Mouse (Mus musculus): ENCODE measurements around the gene Tlr9.

Gene Tlr9

DNA sequence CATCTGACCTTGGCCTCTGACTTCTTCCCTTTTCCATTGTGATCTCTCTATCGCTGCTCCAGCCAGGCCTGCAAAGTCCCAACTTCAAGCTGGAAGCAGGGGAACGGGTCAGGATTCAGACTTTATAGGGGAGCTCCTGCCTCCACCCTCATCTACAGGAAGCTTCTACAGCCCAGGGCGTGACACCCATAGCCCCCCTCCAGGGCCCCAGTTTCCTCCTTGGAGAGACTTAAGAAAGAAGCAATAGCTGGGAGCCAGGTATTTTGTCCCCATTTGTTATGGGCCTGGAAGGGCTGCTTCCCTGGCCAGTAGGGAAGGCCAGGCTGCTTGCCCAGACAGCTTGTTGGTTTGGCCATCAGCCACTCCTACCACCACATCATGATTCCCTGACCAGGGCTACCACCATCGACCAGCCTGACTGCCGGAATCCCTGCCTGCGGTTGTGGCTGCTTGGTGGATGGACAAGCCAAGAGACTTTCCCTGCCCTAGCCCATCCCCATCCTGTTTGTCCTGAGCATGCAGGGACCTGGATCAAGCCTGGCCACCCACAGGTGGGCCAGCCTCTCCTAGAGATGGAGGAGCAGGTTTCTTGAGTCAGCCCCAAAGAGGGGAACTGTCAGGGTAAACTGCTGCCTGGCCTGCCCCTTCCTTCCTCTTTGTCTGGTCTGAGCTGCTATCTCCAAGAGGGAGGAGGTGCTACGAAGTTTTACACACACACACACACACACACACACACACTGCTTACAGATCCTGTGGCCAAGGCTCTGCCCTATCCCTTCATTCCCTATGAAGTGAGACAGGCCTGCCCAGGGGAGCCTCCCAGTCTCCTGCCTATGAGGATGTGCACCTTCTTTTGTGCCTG is 18.2 kb upstream of the Tlr9 start:
- DNase-seq (ENCODE audit: low spot score in 2 of 2) = no peak

- DNase-seq (ENCODE audit: low spot score in 2 of 2) = no peak
These were observed 16.6 kb upstream of the Tlr9 start for GRCm38 (mm10) chr9:106205713-106206290.

- DNase-seq (ENCODE audit: low spot score in 2 of 2) = no peak
These were observed 15.9 kb upstream of the Tlr9 start for GRCm38 (mm10) chr9:106206515-106206914.

DNA sequence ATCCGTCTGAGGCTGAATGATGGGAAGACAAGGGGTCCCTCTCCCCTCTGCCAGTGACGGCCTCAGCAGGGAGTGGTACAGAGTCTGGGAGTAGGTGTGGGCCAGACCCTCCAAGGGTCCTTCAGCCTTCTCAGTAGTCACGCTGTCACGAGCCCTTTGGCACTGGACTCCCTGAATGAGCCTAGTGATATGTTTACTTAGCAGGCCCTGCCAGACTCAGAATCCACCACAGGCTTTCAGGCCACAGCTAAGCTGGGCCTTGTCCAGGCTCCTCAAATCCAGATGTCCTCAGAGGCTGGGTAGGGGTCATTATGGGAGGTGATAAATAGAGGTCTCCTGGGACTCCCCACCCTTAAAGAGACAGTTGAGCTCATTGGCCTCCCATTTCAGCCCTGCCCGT is 14.2 kb upstream of the Tlr9 start:
- DNase-seq (ENCODE audit: low spot score in 2 of 2) = no peak

DNA sequence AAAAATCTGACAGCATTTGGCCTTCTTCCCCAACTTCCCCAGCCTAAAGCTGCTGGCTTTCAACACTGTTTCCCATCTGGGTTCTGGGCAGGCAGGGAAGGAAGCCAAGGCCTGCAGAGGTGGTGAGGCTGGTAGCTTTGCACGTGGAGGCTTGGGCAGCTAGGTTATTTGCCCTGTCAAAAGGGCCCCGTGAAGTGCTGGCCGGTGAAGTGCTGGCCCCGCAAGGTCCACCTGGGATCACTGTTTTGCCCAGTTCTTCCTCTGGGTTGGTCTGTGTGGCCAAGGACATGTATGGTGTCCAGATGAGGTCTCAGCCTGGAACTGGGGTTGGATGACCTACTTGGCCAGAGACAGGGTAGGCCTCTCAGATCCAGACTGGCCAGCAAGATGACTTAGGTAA is 12.4 kb upstream of the Tlr9 start:
- no peak for DNase-seq (ENCODE audit: low spot score in 2 of 2)

DNA sequence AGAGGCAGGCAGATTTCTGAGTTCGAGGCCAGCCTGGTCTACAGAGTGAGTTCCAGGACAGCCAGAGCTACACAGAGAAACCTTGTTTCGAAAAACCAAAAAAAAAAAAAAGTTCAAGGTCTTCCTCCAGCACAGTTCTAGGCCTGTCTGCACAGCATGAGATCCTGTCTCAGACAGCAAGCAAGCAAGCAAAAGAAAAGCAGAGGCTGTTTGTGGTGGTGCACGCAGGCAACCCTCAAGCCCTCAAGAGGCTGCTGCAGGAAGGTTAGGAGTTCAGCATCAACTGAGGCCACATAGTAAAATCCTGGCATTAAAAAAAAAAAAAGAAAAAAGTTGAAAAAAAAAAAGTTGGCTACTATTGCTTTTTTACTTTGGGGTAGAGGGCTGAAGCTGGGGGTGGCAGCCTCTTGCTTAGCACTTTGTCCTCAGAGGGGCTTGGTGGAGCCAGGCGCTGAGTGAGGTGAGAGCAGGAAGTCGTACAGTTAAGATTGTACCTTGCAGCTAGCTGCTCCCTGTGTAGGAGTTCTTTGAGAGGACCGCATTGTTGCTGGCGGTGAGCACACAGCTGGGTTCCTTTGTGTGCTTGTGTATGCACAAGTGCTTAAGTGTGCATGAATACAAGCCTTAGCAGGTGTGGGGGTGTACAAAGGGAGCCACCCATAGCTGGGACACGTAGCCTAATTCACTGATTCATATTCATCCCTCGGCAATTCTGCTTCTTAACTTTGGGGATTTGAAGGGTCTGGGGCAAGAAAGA is 11.4 kb upstream of the Tlr9 start:
- no peak for DNase-seq (ENCODE audit: low spot score in 2 of 2)

GRCm38 (mm10) chr9:106211680-106212593 is 10.5 kb upstream of the Tlr9 start:
- DNase-seq (ENCODE audit: low spot score in 2 of 2) = peak; percentile 77 to 79

GRCm38 (mm10) chr9:106212594-106212981 is 9.8 kb upstream of the Tlr9 start:
- no peak for DNase-seq (ENCODE audit: low spot score in 2 of 2)

DNA sequence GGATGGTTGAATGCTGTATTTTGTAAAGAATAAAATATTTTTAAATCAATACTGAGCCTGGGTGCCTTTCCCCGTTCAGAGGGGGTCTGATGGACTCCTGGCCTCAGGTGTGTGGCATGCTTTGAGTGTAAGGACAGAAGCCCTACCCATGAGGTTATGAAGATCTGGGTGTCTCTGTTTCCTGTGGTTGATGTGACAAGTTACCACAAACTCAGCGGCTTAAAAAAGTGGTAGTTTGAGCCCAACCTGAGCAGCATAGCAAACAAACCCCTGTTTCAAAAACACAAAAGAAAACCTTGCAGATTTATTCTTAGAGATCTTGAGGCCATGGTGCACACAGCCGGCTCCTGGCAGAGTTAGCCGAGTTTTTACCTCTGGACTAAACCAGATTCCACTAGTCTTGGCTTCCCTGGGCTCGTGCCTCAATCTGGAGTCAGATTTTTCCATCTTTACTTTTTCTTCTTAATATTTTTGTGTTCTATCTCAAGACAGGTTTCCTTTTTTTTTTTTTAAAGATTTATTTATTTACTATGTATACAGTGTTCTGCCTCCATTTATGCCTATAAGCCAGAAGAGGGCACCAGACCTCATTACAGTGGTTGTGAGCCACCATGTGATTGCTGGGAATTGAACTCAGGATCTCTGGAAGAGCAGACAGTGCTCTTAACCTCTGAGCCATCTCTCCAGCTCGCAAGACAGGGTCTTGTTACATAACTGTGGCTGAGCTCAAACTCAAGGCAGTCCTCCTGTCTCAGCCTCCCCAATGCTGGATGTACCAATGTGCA is 6.9 kb upstream of the Tlr9 start:
- no peak for DNase-seq (ENCODE audit: low spot score in 2 of 2)

GRCm38 (mm10) chr9:106216971-106217370 is 5.4 kb upstream of the Tlr9 start:
- no peak for DNase-seq (ENCODE audit: low spot score in 2 of 2)

DNA sequence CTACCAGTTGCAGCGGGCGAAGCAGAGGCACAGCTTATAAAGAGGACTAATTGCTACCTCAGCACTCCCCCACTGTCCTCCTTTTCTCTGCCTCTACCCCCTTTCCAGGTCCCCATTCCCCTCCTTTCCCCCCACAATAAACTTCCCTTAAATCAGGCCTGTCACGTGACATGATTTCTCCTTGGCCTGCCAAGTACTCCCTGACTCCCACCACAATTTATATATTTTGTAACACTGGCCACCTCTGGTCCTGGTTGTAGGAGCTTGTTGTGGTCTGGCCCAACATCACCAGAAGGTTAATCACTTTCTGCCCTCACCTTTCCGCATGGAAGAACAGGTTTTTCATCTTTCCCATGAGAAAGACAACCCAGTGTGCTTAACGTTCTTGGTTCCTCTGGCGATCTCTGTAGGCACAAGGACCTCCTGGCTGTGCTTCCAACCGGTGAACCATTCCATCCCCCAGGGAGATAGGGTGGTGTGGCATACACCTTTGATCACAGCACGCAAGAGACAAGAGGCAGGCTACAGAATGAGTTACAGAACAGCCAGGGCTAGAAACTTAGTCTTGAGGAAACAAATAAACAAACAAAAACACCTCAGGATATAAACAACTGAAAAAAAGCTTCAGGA is 1.4 kb upstream of the Tlr9 start:
- no peak for DNase-seq (ENCODE audit: low spot score in 2 of 2)

DNA sequence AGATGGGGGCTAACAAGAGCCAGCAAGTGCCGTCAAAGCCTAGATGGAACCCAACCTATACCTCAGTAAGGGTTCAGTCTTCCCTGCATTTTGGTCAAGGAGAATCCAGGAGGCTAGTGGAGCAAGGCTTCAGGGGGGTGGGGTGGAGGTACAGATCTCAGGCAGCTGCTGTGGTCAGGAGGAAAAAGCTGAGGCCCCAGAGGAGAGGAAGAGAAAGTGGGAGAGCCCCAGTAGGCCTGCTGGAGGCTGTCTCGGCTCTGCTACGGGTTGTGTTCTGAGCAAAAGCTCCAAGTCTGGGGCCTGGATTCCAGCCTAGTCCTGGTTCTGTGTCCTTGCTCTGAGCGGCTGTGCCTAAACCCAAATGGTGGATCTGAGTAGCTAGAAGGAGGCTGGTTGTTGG is 596 bp downstream of the Tlr9 start:
- DNase-seq (ENCODE audit: low spot score in 2 of 2) = no peak

- DNase-seq (ENCODE audit: low spot score in 2 of 2) = no peak
These were observed 3.2 kb downstream of the Tlr9 start for GRCm38 (mm10) chr9:106225469-106226150.

DNA sequence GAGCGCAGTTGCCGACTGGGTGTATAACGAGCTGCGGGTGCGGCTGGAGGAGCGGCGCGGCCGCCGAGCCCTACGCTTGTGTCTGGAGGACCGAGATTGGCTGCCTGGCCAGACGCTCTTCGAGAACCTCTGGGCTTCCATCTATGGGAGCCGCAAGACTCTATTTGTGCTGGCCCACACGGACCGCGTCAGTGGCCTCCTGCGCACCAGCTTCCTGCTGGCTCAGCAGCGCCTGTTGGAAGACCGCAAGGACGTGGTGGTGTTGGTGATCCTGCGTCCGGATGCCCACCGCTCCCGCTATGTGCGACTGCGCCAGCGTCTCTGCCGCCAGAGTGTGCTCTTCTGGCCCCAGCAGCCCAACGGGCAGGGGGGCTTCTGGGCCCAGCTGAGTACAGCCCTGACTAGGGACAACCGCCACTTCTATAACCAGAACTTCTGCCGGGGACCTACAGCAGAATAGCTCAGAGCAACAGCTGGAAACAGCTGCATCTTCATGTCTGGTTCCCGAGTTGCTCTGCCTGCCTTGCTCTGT is 3.8 kb downstream of the Tlr9 start:
- peak in 1 of 2 experiments; percentile 32 for DNase-seq (ENCODE audit: low spot score in 2 of 2)

DNA sequence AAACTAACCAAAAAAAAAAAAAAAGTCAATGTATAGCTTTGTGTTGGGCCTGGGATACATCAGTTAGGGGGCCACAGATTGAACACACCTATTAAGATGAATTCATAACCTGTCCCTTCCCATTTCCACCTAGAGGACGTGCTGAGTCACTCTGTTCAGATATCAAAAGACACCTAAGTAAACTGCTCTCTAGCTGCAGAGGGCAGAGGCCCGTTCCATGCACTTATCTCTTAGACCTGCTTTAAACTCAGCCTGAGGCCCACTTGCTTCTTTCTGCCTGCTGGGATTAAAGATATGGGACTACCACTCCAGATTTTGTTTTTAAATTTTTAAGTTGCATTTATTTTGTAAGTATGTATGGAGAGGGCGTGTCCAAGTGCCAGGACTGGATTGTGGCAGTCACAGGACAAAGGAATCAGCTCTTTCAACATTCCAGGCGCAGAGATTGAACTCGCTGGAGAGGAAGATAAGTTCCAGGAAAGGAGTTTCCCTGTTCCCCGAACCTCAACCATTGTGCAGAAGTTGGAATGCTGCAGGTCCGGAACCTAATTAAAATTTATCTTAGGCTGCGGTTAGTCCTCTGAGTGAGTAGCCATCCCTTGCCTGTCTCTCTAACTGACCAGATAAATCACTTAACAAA is 5.5 kb downstream of the Tlr9 start:
- DNase-seq (ENCODE audit: low spot score in 2 of 2) = no peak

DNA sequence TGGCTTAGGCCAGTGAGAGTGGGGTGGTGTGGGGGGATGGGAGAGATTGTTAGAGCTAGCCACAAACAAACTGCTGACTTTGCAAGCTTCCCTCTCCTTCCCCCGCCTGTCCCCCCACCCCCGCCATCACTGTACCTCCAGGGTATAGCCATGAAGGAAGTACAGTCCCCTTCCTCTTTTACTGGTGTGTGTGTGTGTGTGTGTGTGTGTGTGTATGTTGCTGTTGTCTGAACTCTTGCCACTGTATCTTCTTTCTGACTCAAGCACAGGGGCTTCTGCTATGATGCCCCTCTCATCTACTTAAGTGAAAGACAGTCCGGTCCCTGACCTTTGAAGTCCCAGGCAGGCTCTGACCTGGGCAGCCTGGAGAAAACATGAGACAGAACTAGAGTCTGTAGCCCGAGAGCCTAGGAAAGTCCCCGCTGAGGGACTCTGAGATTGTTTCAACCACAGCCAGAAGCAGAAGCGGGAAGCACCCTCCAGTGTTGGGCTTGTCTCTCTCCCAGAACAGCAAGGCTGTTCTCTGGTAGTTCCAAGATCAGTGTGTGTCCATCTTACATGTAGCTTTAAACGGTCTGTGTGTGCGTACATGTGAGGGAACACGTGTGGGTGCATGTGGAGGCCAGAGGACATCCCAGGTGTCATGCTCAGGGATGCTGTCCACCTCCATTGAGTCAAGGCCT is 7.8 kb downstream of the Tlr9 start:
- DNase-seq (ENCODE audit: low spot score in 2 of 2) = no peak

- no peak for DNase-seq (ENCODE audit: low spot score in 2 of 2)
These were observed 8.3 kb downstream of the Tlr9 start for GRCm38 (mm10) chr9:106230734-106231106.

DNA sequence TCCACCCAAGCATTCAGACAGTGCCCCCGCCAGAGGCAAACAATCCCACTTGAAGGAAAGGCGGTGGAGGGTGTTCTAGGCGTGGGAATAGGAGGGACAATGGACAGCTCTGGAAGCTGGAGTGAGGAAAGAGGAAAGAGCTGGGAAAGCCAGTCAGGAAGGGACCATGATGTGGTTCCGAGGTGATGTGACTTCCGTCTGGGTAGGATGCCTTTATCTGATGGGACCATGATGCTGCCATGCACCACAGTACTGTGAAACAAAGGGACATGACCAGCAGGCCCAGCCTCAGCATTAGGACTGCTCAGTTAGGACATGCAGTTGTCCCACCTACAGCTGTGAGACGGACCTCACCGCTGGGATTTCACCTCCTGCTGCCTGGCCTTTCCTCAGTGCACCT is 8.8 kb downstream of the Tlr9 start:
- no peak for DNase-seq (ENCODE audit: low spot score in 2 of 2)

GRCm38 (mm10) chr9:106231816-106232215 is 9.4 kb downstream of the Tlr9 start:
- no peak for DNase-seq (ENCODE audit: low spot score in 2 of 2)

Measured in frontal cortex, postnatal 25 days (tissue).